Mouse (Mus musculus): ENCODE measurements around the gene Ttll5. TPM values are rescaled to one million over a fixed set of nuclear protein-coding genes. Genes with fewer than 3 reads are reported as not detected.
A peak's percentile ranks its signal among the peaks of the same experiment; 100 is the strongest.

The Ttll5 gene
- polyA plus RNA-seq, 1 experiment, result 31.2 TPM

GRCm38 (mm10) chr12:85937384-85937783, 112.9 kb downstream of the Ttll5 start:
- Histone ChIP-seq H3K4me3 (ENCODE audit: insufficient read depth, low read length) (no peak overlapping the region), H3K27ac (ENCODE audit: insufficient read depth, low read length) (no peak overlapping the region), H3K4me1 (ENCODE audit: control insufficient read depth, insufficient read depth, low read length) (no peaks in the 10 kb centered on the region)
- TF ChIP-seq CTCF (IDR thresholded peaks at IDR 0.05; ENCODE audit: extremely low read depth, insufficient read depth, low read length), result no peak
- TF ChIP-seq POLR2A (IDR thresholded peaks at IDR 0.05; ENCODE audit: extremely low read depth, insufficient read depth, low read length), result no peak

GRCm38 (mm10) chr12:85943456-85943855, 119.0 kb downstream of the Ttll5 start:
- Histone ChIP-seq H3K4me1 (ENCODE audit: control insufficient read depth, insufficient read depth, low read length) (no peaks in the 10 kb centered on the region), H3K4me3 (ENCODE audit: insufficient read depth, low read length) (no peak overlapping the region), H3K27ac (ENCODE audit: insufficient read depth, low read length) (no peak overlapping the region)
- no peak for TF ChIP-seq CTCF (IDR thresholded peaks at IDR 0.05; ENCODE audit: extremely low read depth, insufficient read depth, low read length)
- TF ChIP-seq POLR2A (IDR thresholded peaks at IDR 0.05; ENCODE audit: extremely low read depth, insufficient read depth, low read length), result no peak

GRCm38 (mm10) chr12:85944419-85944818, 120.0 kb downstream of the Ttll5 start:
- TF ChIP-seq CTCF (IDR thresholded peaks at IDR 0.05; ENCODE audit: extremely low read depth, insufficient read depth, low read length), result no peak
- no peak for TF ChIP-seq POLR2A (IDR thresholded peaks at IDR 0.05; ENCODE audit: extremely low read depth, insufficient read depth, low read length)
- H3K4me3 ChIP-seq (ENCODE audit: insufficient read depth, low read length), result no peak overlapping the region
- H3K4me1 ChIP-seq (ENCODE audit: control insufficient read depth, insufficient read depth, low read length), result 0 out of 2 replicates have a peak, but pooled peaks cover 2% of the 10 kb centered on the region
- H3K27ac ChIP-seq (ENCODE audit: insufficient read depth, low read length), result no peak overlapping the region

GRCm38 (mm10) chr12:85947161-85947560, 122.7 kb downstream of the Ttll5 start:
- Histone ChIP-seq H3K4me3 (ENCODE audit: insufficient read depth, low read length) (no peak overlapping the region), H3K4me1 (ENCODE audit: control insufficient read depth, insufficient read depth, low read length) (0 out of 2 replicates have a peak, but pooled peaks cover 2% of the 10 kb centered on the region), H3K27ac (ENCODE audit: insufficient read depth, low read length) (no peak overlapping the region)
- TF ChIP-seq POLR2A (IDR thresholded peaks at IDR 0.05; ENCODE audit: extremely low read depth, insufficient read depth, low read length), result no peak

GRCm38 (mm10) chr12:85949667-85950066, 125.2 kb downstream of the Ttll5 start:
- TF ChIP-seq POLR2A (IDR thresholded peaks at IDR 0.05; ENCODE audit: extremely low read depth, insufficient read depth, low read length) (no peak), CTCF (IDR thresholded peaks at IDR 0.05; ENCODE audit: extremely low read depth, insufficient read depth, low read length) (no peak)
- Histone ChIP-seq H3K27ac (ENCODE audit: insufficient read depth, low read length) (no peak overlapping the region), H3K4me3 (ENCODE audit: insufficient read depth, low read length) (no peak overlapping the region), H3K4me1 (ENCODE audit: control insufficient read depth, insufficient read depth, low read length) (peaks cover 2% of the 10 kb centered on the region; the same call in 1 of the 2 replicates)

GRCm38 (mm10) chr12:85950371-85950770, 125.9 kb downstream of the Ttll5 start:
- peaks cover 2% of the 10 kb centered on the region; the same call in 1 of the 2 replicates for H3K4me1 ChIP-seq (ENCODE audit: control insufficient read depth, insufficient read depth, low read length)
- TF ChIP-seq CTCF (IDR thresholded peaks at IDR 0.05; ENCODE audit: extremely low read depth, insufficient read depth, low read length) (no peak), POLR2A (IDR thresholded peaks at IDR 0.05; ENCODE audit: extremely low read depth, insufficient read depth, low read length) (no peak)
- H3K4me3 ChIP-seq (ENCODE audit: insufficient read depth, low read length), result no peak overlapping the region
- no peak overlapping the region for H3K27ac ChIP-seq (ENCODE audit: insufficient read depth, low read length)

- Histone ChIP-seq H3K27ac (ENCODE audit: insufficient read depth, low read length) (no peak overlapping the region), H3K4me1 (ENCODE audit: control insufficient read depth, insufficient read depth, low read length) (peaks cover 5% of the 10 kb centered on the region; the same call in 1 of the 2 replicates), H3K4me3 (ENCODE audit: insufficient read depth, low read length) (no peak overlapping the region)
- no peak for TF ChIP-seq CTCF (IDR thresholded peaks at IDR 0.05; ENCODE audit: extremely low read depth, insufficient read depth, low read length)
- no peak for TF ChIP-seq POLR2A (IDR thresholded peaks at IDR 0.05; ENCODE audit: extremely low read depth, insufficient read depth, low read length)
Measured at GRCm38 (mm10) chr12:85951036-85951435, 126.6 kb downstream of the Ttll5 start.

- Histone ChIP-seq H3K27ac (ENCODE audit: insufficient read depth, low read length) (no peak overlapping the region), H3K4me1 (ENCODE audit: control insufficient read depth, insufficient read depth, low read length) (peaks cover 5% of the 10 kb centered on the region; the same call in 1 of the 2 replicates), H3K4me3 (ENCODE audit: insufficient read depth, low read length) (no peak overlapping the region)
- TF ChIP-seq POLR2A (IDR thresholded peaks at IDR 0.05; ENCODE audit: extremely low read depth, insufficient read depth, low read length) (no peak), CTCF (IDR thresholded peaks at IDR 0.05; ENCODE audit: extremely low read depth, insufficient read depth, low read length) (0 out of 2 replicates have a peak, but pooled peaks have one; percentile 3)
Measured at GRCm38 (mm10) chr12:85951822-85952221, 127.4 kb downstream of the Ttll5 start.

GRCm38 (mm10) chr12:85952349-85952748, 127.9 kb downstream of the Ttll5 start:
- H3K4me1 ChIP-seq (ENCODE audit: control insufficient read depth, insufficient read depth, low read length), result peaks cover 5% of the 10 kb centered on the region; the same call in 1 of the 2 replicates
- no peak overlapping the region for H3K4me3 ChIP-seq (ENCODE audit: insufficient read depth, low read length)
- no peak overlapping the region for H3K27ac ChIP-seq (ENCODE audit: insufficient read depth, low read length)
- TF ChIP-seq POLR2A (IDR thresholded peaks at IDR 0.05; ENCODE audit: extremely low read depth, insufficient read depth, low read length) (no peak), CTCF (IDR thresholded peaks at IDR 0.05; ENCODE audit: extremely low read depth, insufficient read depth, low read length) (no peak)

GRCm38 (mm10) chr12:85954167-85954566, 129.7 kb downstream of the Ttll5 start:
- Histone ChIP-seq H3K27ac (ENCODE audit: insufficient read depth, low read length) (no peak overlapping the region), H3K4me1 (ENCODE audit: control insufficient read depth, insufficient read depth, low read length) (peaks cover 5% of the 10 kb centered on the region; the same call in 1 of the 2 replicates), H3K4me3 (ENCODE audit: insufficient read depth, low read length) (no peak overlapping the region)
- TF ChIP-seq POLR2A (IDR thresholded peaks at IDR 0.05; ENCODE audit: extremely low read depth, insufficient read depth, low read length), result no peak
- 0 out of 2 replicates have a peak, but pooled peaks have one; percentile 19 for TF ChIP-seq CTCF (IDR thresholded peaks at IDR 0.05; ENCODE audit: extremely low read depth, insufficient read depth, low read length)
